9 mouse cellular contexts compared by ENCODE assay signal in the genomic region with DNA sequence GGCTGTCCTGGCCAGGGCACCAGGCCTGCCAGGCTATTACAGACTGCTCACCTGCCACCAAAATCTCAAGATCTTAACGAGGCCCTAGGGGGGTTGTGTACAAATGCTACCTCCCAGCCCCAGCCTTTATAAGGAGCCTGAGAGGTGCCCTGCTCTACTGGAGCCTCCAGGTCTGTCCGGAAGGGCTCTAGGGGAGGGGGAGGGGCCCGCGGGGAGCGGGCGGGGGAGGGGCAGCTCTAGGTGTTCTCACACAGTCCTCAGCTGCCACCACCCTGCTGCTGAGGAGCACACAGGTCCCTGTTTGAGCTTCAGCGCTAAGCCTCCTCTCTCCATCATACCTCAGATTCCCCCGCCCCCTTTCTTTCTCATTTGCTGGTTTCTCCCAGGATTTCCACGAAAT. TPM values are rescaled to one million over a fixed set of nuclear protein-coding genes. Genes with fewer than 3 reads are reported as not detected.
DNase-seq lines count a peak whose midpoint lies in the region; ATAC-seq lines count a peak whose summit lies in the region.
"Had no signal": no experiment of that assay in that cellular context is flagged by ENCODE, and none has a peak within 500 bp of the region (broad histone marks: within the 10 kb centered on the region; RNA-seq: fewer than 3 reads in every experiment).

No protein-coding gene starts in this region.

- 1% methylated on average over 9 of the region's 9 CpGs for WGBS in heart, embryonic 11.5 days (ENCODE audit: insufficient replicate concordance)
- WGBS in hindbrain, embryonic 11.5 days = 6% methylated on average over 4 of the region's 9 CpGs
- WGBS in limb, embryonic 15.5 days = 3% methylated on average over 8 of the region's 9 CpGs

- no peak overlapping the region for H3K27ac ChIP-seq in heart, embryonic 11.5 days (ENCODE audit: low read depth, low read length)
- H3K27ac ChIP-seq in hindbrain, embryonic 11.5 days (ENCODE audit: low read depth, low read length) = no peak overlapping the region
- H3K27ac ChIP-seq in limb, embryonic 15.5 days = no peak overlapping the region

- DNase-seq in heart, postnatal 36 days = no peak
- peak; percentile 64 for DNase-seq in ES-CJ7 (ENCODE audit: low read depth, low spot score)
- DNase-seq in hindbrain, embryonic 11.5 days (ENCODE audit: low spot score) = peak; percentile 12
- DNase-seq in left cerebral cortex, adult 8-10 months (ENCODE audit: low spot score in 2 of 2) = no peak
- no peak for DNase-seq in MN1 (ENCODE audit: low spot score)
- no peak for DNase-seq in left cerebral cortex, adult 9 months (ENCODE audit: low spot score in 2 of 2)
- DNase-seq: cerebellum, postnatal 25 days had no signal

- H3K4me1 ChIP-seq in heart, embryonic 11.5 days (ENCODE audit: control insufficient read depth, insufficient read depth, low read length) = peaks cover 27% of the 10 kb centered on the region
- peaks cover 2% of the 10 kb centered on the region; the same call in 1 of the 2 replicates for H3K4me1 ChIP-seq in hindbrain, embryonic 11.5 days (replicated peaks; ENCODE audit: control insufficient read depth, insufficient read depth, low read length)
- peaks cover 19% of the 10 kb centered on the region for H3K4me1 ChIP-seq in limb, embryonic 15.5 days

- peak overlapping the region; percentile 25 for H3K4me3 ChIP-seq in heart, embryonic 11.5 days (ENCODE audit: low read depth, low read length)
- no peak overlapping the region for H3K4me3 ChIP-seq in hindbrain, embryonic 11.5 days (ENCODE audit: low read depth, low read length)
- H3K4me3 ChIP-seq in limb, embryonic 15.5 days = no peak overlapping the region

- intact Hi-C loops in heart, postnatal 36 days (cut with DNase I) = no loop called here

- H3K9ac ChIP-seq in heart, embryonic 11.5 days (ENCODE audit: low read depth, low read length) = peak overlapping the region; percentile 28; the same call in 1 of the 2 replicates
- H3K9ac ChIP-seq in hindbrain, embryonic 11.5 days (ENCODE audit: low read depth, low read length) = no peak overlapping the region
- no peak overlapping the region for H3K9ac ChIP-seq in limb, embryonic 15.5 days

- H3K36me3 ChIP-seq in heart, embryonic 11.5 days (ENCODE audit: control insufficient read depth, insufficient read depth, low read length) = no peaks in the 10 kb centered on the region
- no peaks in the 10 kb centered on the region for H3K36me3 ChIP-seq in hindbrain, embryonic 11.5 days (ENCODE audit: control insufficient read depth, insufficient read depth, low read length)
- no peaks in the 10 kb centered on the region for H3K36me3 ChIP-seq in limb, embryonic 15.5 days

- H3K27me3 ChIP-seq in heart, embryonic 11.5 days (ENCODE audit: control insufficient read depth, insufficient read depth, low read length) = peaks cover 30% of the 10 kb centered on the region
- peaks cover 4% of the 10 kb centered on the region; the same call in 1 of the 2 replicates for H3K27me3 ChIP-seq in hindbrain, embryonic 11.5 days (ENCODE audit: control insufficient read depth, insufficient read depth, low read length)
- peaks cover 18% of the 10 kb centered on the region; the same call in 1 of the 2 replicates for H3K27me3 ChIP-seq in limb, embryonic 15.5 days

- ATAC-seq in heart, embryonic 11.5 days (replicated peaks; ENCODE audit: insufficient number of reproducible peaks, low FRiP score, low TSS enrichment) = no peak
- ATAC-seq in hindbrain, embryonic 11.5 days (ENCODE audit: low FRiP score) = no peak
- ATAC-seq in limb, embryonic 15.5 days (ENCODE audit: insufficient number of reproducible peaks, low FRiP score, low TSS enrichment, low read depth) = no peak

- no peaks in the 10 kb centered on the region for H3K9me3 ChIP-seq in heart, embryonic 11.5 days (replicated peaks; ENCODE audit: control insufficient read depth, low read length)
- no peaks in the 10 kb centered on the region for H3K9me3 ChIP-seq in hindbrain, embryonic 11.5 days (ENCODE audit: control insufficient read depth, low read length)
- no peaks in the 10 kb centered on the region for H3K9me3 ChIP-seq in limb, embryonic 15.5 days

- H3K4me2 ChIP-seq in heart, embryonic 11.5 days = peak overlapping the region; percentile 57
- H3K4me2 ChIP-seq in hindbrain, embryonic 11.5 days (replicated peaks; ENCODE audit: low read depth, low read length) = peak overlapping the region; percentile 15; the same call in 1 of the 2 replicates
- peak overlapping the region; percentile 17; the same call in 1 of the 2 replicates for H3K4me2 ChIP-seq in limb, embryonic 15.5 days

RNA-seq across cellular contexts. Expression of gene Slc4a5, which starts 17.5 kb away (rescaled TPM):
- 0.21 and 0.38 TPM in 2 replicates for polyA plus RNA-seq in heart, embryonic 11.5 days (2014; fragmentation: Nextera tagmentation; extraction: Ambion mirVana)
- total RNA-seq in heart, postnatal 36 days (2021) = not detected
- polyA plus RNA-seq in hindbrain, embryonic 11.5 days (2014; fragmentation: Nextera tagmentation; extraction: Ambion mirVana) = 2.5 and 3.1 TPM in 2 replicates
- 0.06 and 0.07 TPM in 2 replicates for polyA plus RNA-seq in limb, embryonic 15.5 days (2015; fragmentation: Nextera tagmentation; extraction: Ambion mirVana)
- 1 to 10 TPM in 1 of 4 experiments, under 1 TPM in 3; 0.44 to 2.0 (median 0.79) TPM for total RNA-seq in left cerebral cortex, adult 8-10 months (2022)

Comparison
In these comparisons a context has a peak if more than half of its experiments do, and no peak if none do; other contexts are left out.
1. DNase-seq: peak in ES-CJ7 (single experiment) and hindbrain, embryonic 11.5 days (single experiment); none in heart, postnatal 36 days (0 of 2), left cerebral cortex, adult 8-10 months (0 of 2), MN1 (single experiment) and left cerebral cortex, adult 9 months (0 of 2).
2. Peak in every context shown above with its lines, with median percentiles within 50 percentile points of each other: H3K4me2 ChIP-seq.